Mouse (Mus musculus): ENCODE data around the gene Atxn7l3. TPM values are rescaled to one million over a fixed set of nuclear protein-coding genes. Genes with fewer than 3 reads are reported as not detected.
A peak's percentile ranks its signal among the peaks of the same experiment; 100 is the strongest.

Gene Atxn7l3
- polyA plus RNA-seq, 1 experiment from 2014 or later, result 20.8 TPM

DNA sequence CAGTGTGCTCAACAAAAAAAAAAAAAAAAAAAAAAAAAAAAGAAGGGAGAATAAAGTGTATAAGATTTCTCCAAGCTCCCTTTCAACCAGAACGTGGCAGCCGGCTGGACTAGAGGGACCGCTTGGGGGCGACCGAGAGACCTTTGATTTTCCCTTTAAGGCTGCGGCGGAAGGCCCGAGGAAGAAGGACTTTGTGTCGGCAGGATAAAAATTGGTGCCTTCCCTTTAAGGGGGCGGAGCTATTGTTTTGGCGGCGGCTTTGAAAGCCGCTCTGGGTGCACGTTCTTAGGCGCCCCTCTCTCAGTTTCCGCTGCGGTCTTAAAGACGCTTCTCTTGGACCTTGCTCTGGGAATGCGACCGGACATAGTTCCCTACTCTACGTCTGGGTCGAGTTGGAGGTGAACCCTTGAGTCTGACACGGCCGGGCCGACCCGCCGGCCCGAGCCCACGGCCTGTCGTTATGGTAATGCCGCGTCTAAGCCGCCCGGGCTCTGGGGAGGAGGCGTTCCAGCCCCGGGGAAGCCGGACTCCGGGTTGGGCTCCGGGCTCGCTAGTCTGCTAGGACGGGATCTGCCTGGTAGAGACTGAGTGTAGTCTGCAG is 47.7 kb downstream of the Atxn7l3 start, which contains the start of gene BC030867:
BC030867 (plus strand) TSS at position 253 of the 601 bp plus-strand sequence.
- DNase-seq (ENCODE audit: low spot score) (peak; percentile 94), ATAC-seq (ENCODE audit: low read depth) (peak; percentile 55)
- H3K4me3 ChIP-seq (ENCODE audit: low read depth, low read length), result peak within 1 kb of the TSS; percentile 54
- no peaks in the 10 kb centered on the region for H3K27me3 ChIP-seq (replicated peaks; ENCODE audit: control insufficient read depth, insufficient read depth, low read length)
- WGBS, result under 1% methylated on average over 34 of the region's 41 CpGs
- peak within 1 kb of the TSS; percentile 67 for H3K4me2 ChIP-seq (ENCODE audit: low read depth, low read length)
- peak within 1 kb of the TSS; percentile 39 for H3K27ac ChIP-seq (replicated peaks; ENCODE audit: low read depth, low read length)
- peak within 1 kb of the TSS; percentile 61 for H3K9ac ChIP-seq (ENCODE audit: low read depth, low read length)
- H3K9me3 ChIP-seq (ENCODE audit: control insufficient read depth, low read length), result no peaks in the 10 kb centered on the region
- peaks cover 5% of the 10 kb centered on the region; the same call in 1 of the 2 replicates for H3K36me3 ChIP-seq (ENCODE audit: control insufficient read depth, insufficient read depth, low read length)
- peaks cover 16% of the 10 kb centered on the region; the same call in 1 of the 2 replicates for H3K4me1 ChIP-seq (ENCODE audit: control insufficient read depth, insufficient read depth, low read length)

DNA sequence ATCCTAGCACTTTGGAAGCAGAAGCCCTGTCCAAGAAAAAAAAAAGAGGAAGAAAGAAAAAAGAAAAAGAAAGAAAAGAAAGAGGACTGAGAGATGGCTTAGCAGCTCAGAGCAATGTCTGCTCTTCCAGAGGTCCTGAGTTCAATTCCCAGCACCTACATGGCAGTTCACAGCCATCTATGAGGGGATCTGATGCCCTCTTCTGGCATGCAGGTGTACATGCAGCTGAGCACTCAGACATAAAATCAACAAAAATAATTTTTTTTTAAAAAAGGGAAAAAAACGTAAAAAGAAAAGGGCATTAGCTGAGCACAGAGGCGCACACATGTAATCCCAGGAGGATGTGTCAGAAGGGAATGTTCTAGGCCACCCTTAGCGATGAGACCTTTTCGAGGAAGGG is 49.6 kb downstream of the Atxn7l3 start:
- H3K27ac ChIP-seq (replicated peaks; ENCODE audit: low read depth, low read length), result peak overlapping the region; percentile 86
- H3K4me2 ChIP-seq (ENCODE audit: low read depth, low read length), result no peak overlapping the region
- H3K9ac ChIP-seq (ENCODE audit: low read depth, low read length), result no peak overlapping the region
- ATAC-seq (ENCODE audit: low read depth) (no peak), DNase-seq (ENCODE audit: low spot score) (no peak)
- no peaks in the 10 kb centered on the region for H3K27me3 ChIP-seq (replicated peaks; ENCODE audit: control insufficient read depth, insufficient read depth, low read length)
- H3K4me1 ChIP-seq (ENCODE audit: control insufficient read depth, insufficient read depth, low read length), result peaks cover 16% of the 10 kb centered on the region; the same call in 1 of the 2 replicates
- H3K36me3 ChIP-seq (ENCODE audit: control insufficient read depth, insufficient read depth, low read length), result 0 out of 2 replicates have a peak, but pooled peaks cover 2% of the 10 kb centered on the region
- no peak overlapping the region for H3K4me3 ChIP-seq (ENCODE audit: low read depth, low read length)
- H3K9me3 ChIP-seq (ENCODE audit: control insufficient read depth, low read length), result no peaks in the 10 kb centered on the region
- whole genome bisulfite sequencing, result 85% methylated on average over 4 of the region's 4 CpGs

DNA sequence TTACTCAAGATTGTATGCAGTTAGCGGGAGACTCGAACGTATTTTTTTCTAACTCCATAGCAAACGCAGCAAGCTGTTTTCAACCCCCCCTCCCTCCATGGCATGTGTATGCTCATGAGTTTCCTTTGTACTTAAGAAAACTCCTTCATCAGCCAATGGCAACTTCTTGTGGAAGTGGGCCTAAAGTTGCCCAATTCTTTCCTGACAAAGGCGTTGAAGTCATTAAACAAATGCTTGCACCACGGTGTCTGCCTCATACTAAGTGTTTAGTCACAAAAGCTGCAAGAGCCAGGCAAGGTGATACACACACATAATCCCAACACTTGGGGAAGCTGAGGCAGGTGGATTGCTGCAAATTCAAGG is 50.2 kb downstream of the Atxn7l3 start:
- ATAC-seq (ENCODE audit: low read depth) (no peak), DNase-seq (ENCODE audit: low spot score) (no peak)
- Histone ChIP-seq H3K27me3 (replicated peaks; ENCODE audit: control insufficient read depth, insufficient read depth, low read length) (no peaks in the 10 kb centered on the region), H3K4me3 (ENCODE audit: low read depth, low read length) (no peak overlapping the region), H3K4me2 (ENCODE audit: low read depth, low read length) (peak overlapping the region; percentile 56), H3K27ac (replicated peaks; ENCODE audit: low read depth, low read length) (peak overlapping the region; percentile 86), H3K9ac (ENCODE audit: low read depth, low read length) (peak overlapping the region; percentile 10; the same call in 1 of the 2 replicates), H3K9me3 (ENCODE audit: control insufficient read depth, low read length) (no peaks in the 10 kb centered on the region), H3K4me1 (ENCODE audit: control insufficient read depth, insufficient read depth, low read length) (peaks cover 16% of the 10 kb centered on the region; the same call in 1 of the 2 replicates), H3K36me3 (ENCODE audit: control insufficient read depth, insufficient read depth, low read length) (0 out of 2 replicates have a peak, but pooled peaks cover 2% of the 10 kb centered on the region)
- 49% methylated on average over 6 of the region's 6 CpGs for WGBS

DNA sequence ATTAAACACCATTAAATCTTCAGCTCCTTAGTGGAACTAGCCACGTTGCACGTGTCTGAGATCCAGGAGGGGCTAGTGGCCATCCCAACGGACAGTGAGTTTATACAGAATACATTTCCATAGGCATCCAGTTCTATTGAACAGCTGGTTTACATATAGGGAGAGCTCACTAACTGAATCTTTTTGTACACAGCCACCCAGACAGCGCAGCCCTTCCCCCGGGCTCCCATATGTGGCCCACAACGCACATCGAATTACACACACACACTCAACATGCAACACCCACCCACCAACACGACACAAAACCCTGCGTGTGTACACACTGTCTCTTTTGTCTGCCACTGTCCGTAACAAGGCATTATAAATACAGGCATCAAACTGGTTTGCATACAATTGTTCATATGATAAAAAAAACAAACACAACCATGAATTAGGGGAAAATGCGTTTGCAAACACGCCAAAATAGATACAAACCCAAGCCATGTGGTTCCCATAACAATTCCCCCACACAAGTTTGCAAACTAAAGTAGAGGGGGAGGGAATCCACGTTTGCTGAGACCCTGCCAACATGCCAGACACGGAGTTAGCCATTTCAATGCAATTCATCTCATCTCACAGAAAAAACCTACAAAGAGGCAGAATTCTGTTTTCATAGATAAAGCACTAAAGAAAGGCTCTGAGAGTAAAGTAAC is 50.7 kb downstream of the Atxn7l3 start:
- H3K9ac ChIP-seq (ENCODE audit: low read depth, low read length), result peak overlapping the region; percentile 43
- DNase-seq (ENCODE audit: low spot score) (peak; percentile 82), ATAC-seq (ENCODE audit: low read depth) (peak; percentile 47)
- H3K27me3 ChIP-seq (replicated peaks; ENCODE audit: control insufficient read depth, insufficient read depth, low read length), result no peaks in the 10 kb centered on the region
- no peaks in the 10 kb centered on the region for H3K36me3 ChIP-seq (ENCODE audit: control insufficient read depth, insufficient read depth, low read length)
- H3K4me1 ChIP-seq (ENCODE audit: control insufficient read depth, insufficient read depth, low read length), result peaks cover 16% of the 10 kb centered on the region; the same call in 1 of the 2 replicates
- peak overlapping the region; percentile 86 for H3K27ac ChIP-seq (replicated peaks; ENCODE audit: low read depth, low read length)
- H3K9me3 ChIP-seq (ENCODE audit: control insufficient read depth, low read length), result no peaks in the 10 kb centered on the region
- peak overlapping the region; percentile 56 for H3K4me2 ChIP-seq (ENCODE audit: low read depth, low read length)
- 29% methylated on average over 14 of the region's 14 CpGs for WGBS
- peak overlapping the region; percentile 31 for H3K4me3 ChIP-seq (ENCODE audit: low read depth, low read length)

DNA sequence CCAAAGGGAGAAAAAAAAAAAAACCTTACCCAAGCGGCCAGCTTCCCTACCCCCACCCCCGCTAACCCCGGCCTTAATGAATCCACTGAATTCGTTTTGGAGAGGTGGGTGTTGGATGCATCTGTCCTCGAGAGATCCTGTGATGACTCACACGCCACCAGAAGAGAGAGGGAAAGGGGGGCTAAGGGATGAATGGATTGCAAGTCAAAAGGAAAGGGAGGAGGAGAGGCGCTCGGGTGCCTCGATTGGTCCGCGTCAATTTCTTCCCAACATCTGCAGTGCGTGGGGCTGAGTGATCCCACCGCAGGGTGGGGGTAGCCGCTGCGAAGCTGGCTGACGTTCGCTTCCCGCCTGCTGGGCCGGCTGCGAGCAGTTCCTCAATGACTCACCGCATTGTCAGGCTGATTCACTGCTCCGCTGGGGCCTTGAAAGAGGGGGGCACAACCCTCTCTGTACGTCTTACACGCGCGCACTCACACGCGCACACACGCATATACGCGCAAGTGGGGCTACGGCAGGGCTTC is 51.4 kb downstream of the Atxn7l3 start:
- Histone ChIP-seq H3K4me2 (ENCODE audit: low read depth, low read length) (peak overlapping the region; percentile 56), H3K36me3 (ENCODE audit: control insufficient read depth, insufficient read depth, low read length) (no peaks in the 10 kb centered on the region), H3K4me1 (ENCODE audit: control insufficient read depth, insufficient read depth, low read length) (peaks cover 16% of the 10 kb centered on the region; the same call in 1 of the 2 replicates), H3K4me3 (ENCODE audit: low read depth, low read length) (peak overlapping the region; percentile 31), H3K27ac (replicated peaks; ENCODE audit: low read depth, low read length) (peak overlapping the region; percentile 86), H3K27me3 (replicated peaks; ENCODE audit: control insufficient read depth, insufficient read depth, low read length) (no peaks in the 10 kb centered on the region), H3K9ac (ENCODE audit: low read depth, low read length) (peak overlapping the region; percentile 43), H3K9me3 (ENCODE audit: control insufficient read depth, low read length) (no peaks in the 10 kb centered on the region)
- under 1% methylated on average over 32 of the region's 32 CpGs for WGBS
- ATAC-seq (ENCODE audit: low read depth) (peak; percentile 89), DNase-seq (ENCODE audit: low spot score) (peak; percentile 95)

DNA sequence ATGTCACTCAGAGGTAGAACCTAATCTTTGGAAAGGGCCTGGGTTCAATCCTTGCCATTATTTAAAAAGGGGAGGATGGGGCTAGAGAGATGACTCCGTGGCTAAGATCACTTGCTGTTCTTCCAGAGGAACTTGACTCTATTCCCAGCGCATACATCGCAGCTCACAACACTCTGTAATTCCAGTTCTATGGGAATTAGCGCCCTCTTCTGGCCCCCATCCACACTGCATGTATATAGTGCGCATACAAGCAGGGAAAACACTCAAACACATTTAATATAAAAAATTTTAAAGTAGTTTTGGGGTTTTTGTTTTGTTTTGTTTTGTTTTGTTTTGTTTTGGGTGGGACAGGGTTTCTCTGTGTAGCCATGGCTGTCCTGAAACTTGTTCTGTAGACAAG is 54.6 kb downstream of the Atxn7l3 start:
- H3K4me1 ChIP-seq (ENCODE audit: control insufficient read depth, insufficient read depth, low read length), result peaks cover 16% of the 10 kb centered on the region; the same call in 1 of the 2 replicates
- H3K4me2 ChIP-seq (ENCODE audit: low read depth, low read length), result no peak overlapping the region
- H3K9ac ChIP-seq (ENCODE audit: low read depth, low read length), result no peak overlapping the region
- ATAC-seq (ENCODE audit: low read depth), result no peak
- WGBS, result 54% methylated on average over 5 of the region's 5 CpGs
- H3K36me3 ChIP-seq (ENCODE audit: control insufficient read depth, insufficient read depth, low read length), result no peaks in the 10 kb centered on the region
- no peak for DNase-seq (ENCODE audit: low spot score)
- H3K27ac ChIP-seq (replicated peaks; ENCODE audit: low read depth, low read length), result no peak overlapping the region
- no peaks in the 10 kb centered on the region for H3K27me3 ChIP-seq (replicated peaks; ENCODE audit: control insufficient read depth, insufficient read depth, low read length)
- no peak overlapping the region for H3K4me3 ChIP-seq (ENCODE audit: low read depth, low read length)
- H3K9me3 ChIP-seq (ENCODE audit: control insufficient read depth, low read length), result no peaks in the 10 kb centered on the region

DNA sequence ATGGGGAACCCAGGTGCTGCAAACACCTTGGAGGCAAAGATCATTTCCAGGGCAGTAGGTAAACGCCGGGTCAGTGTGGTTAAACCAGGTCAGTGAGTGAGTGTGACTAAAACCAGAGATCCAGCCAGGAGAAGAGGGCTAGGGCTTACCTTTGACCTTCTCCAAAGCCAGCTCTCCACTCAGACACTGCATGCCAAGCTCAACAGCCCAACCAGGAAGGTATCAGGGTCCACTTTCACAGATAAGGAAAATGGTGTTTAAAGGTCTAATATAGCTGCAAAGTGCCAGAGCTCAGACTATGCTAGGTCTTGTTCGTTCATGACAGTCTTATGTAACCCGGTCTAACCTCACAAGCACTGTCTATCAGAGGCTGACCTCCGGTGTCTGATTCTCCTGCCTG is 55.2 kb downstream of the Atxn7l3 start:
- no peak overlapping the region for H3K27ac ChIP-seq (replicated peaks; ENCODE audit: low read depth, low read length)
- no peak for ATAC-seq (ENCODE audit: low read depth)
- no peak overlapping the region for H3K9ac ChIP-seq (ENCODE audit: low read depth, low read length)
- peaks cover 14% of the 10 kb centered on the region; the same call in 1 of the 2 replicates for H3K4me1 ChIP-seq (ENCODE audit: control insufficient read depth, insufficient read depth, low read length)
- H3K9me3 ChIP-seq (ENCODE audit: control insufficient read depth, low read length), result no peaks in the 10 kb centered on the region
- H3K36me3 ChIP-seq (ENCODE audit: control insufficient read depth, insufficient read depth, low read length), result no peaks in the 10 kb centered on the region
- WGBS, result 81% methylated on average over 5 of the region's 5 CpGs
- no peak overlapping the region for H3K4me2 ChIP-seq (ENCODE audit: low read depth, low read length)
- DNase-seq (ENCODE audit: low spot score), result no peak
- H3K27me3 ChIP-seq (replicated peaks; ENCODE audit: control insufficient read depth, insufficient read depth, low read length), result no peaks in the 10 kb centered on the region
- H3K4me3 ChIP-seq (ENCODE audit: low read depth, low read length), result no peak overlapping the region

DNA sequence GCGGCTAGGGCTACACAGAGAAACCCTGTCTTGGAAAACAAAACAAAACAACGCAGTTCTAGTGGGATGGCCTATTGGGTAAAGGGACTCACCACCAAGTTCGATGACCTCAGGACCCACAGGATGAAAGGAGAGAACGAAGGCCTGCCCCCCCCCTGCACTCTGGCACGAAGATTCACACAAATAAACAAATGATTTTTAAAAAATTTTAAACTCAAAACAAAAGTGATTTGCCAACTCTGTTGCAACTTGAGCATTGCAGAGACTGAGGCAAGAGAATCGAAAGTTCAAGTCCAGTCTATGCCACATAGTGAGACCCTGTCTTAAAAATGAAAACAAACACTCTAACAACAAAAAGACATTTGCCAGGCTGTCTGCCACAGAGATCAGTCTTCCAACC is 55.8 kb downstream of the Atxn7l3 start:
- ATAC-seq (ENCODE audit: low read depth) (no peak), DNase-seq (ENCODE audit: low spot score) (no peak)
- H3K4me3 ChIP-seq (ENCODE audit: low read depth, low read length), result no peak overlapping the region
- H3K9ac ChIP-seq (ENCODE audit: low read depth, low read length), result no peak overlapping the region
- H3K27ac ChIP-seq (replicated peaks; ENCODE audit: low read depth, low read length), result no peak overlapping the region
- 83% methylated on average over 6 of the region's 6 CpGs for WGBS
- H3K36me3 ChIP-seq (ENCODE audit: control insufficient read depth, insufficient read depth, low read length), result no peaks in the 10 kb centered on the region
- no peaks in the 10 kb centered on the region for H3K9me3 ChIP-seq (ENCODE audit: control insufficient read depth, low read length)
- no peak overlapping the region for H3K4me2 ChIP-seq (ENCODE audit: low read depth, low read length)
- H3K27me3 ChIP-seq (replicated peaks; ENCODE audit: control insufficient read depth, insufficient read depth, low read length), result no peaks in the 10 kb centered on the region
- peaks cover 7% of the 10 kb centered on the region; the same call in 1 of the 2 replicates for H3K4me1 ChIP-seq (ENCODE audit: control insufficient read depth, insufficient read depth, low read length)

Data from embryonic facial prominence, embryonic 14.5 days (tissue).